Mouse (Mus musculus) kidney, adult 2 months (tissue): ENCODE data around the gene Car12. TPM values are rescaled to one million over a fixed set of nuclear protein-coding genes. Genes with fewer than 3 reads are reported as not detected.

ENCODE experiments used
- DNase-seq: peaks from one replicate; pipeline ENCODE4 v3.0.0; 2021
- H3K27ac ChIP-seq: fragments of 200-500 bp; 2 replicates; pipeline ENCODE4 v1.5.1; 2012; ENCODE audit warnings: low read depth, low read length, control low read depth, inconsistent platforms; ENCODE audit not compliant: insufficient read depth
- H3K27me3 ChIP-seq: fragments of 200-500 bp; replicated peaks from 2 replicates; pipeline ENCODE4 v1.6.1; 2012; ENCODE audit warnings: mild to moderate bottlenecking, moderate library complexity, low read length, inconsistent platforms; ENCODE audit not compliant: control insufficient read depth, insufficient read depth
- H3K36me3 ChIP-seq: fragments of 200-500 bp; 2 replicates; pipeline ENCODE4 v1.6.1; 2012; ENCODE audit warnings: mild to moderate bottlenecking, moderate library complexity, low read length, inconsistent platforms; ENCODE audit not compliant: control insufficient read depth, insufficient read depth
- H3K4me1 ChIP-seq: fragments of 200-500 bp; 2 replicates; pipeline ENCODE4 v1.6.1; 2011; ENCODE audit warnings: low read length; ENCODE audit not compliant: control insufficient read depth, insufficient read depth
- H3K4me3 ChIP-seq: fragments of 200-500 bp; 2 replicates; pipeline ENCODE4 v1.5.1; 2011; ENCODE audit warnings: mild to moderate bottlenecking, low read depth, low read length, control low read depth; ENCODE audit not compliant: insufficient read depth
- CTCF ChIP-seq: fragments of 200-500 bp; conservative IDR thresholded peaks from 2 replicates; pipeline ENCODE4 v1.5.1; 2011; ENCODE audit warnings: low read depth, mild to moderate bottlenecking, control low read depth, low read length, moderate library complexity, mixed read lengths; ENCODE audit not compliant: insufficient read depth, insufficient read length
- POLR2A ChIP-seq: fragments of 200-500 bp; IDR thresholded peaks from one replicate; pipeline ENCODE4 v1.6.1; 2011; ENCODE audit warnings: low read depth, low read length, control low read depth
- WGBS: fragments of 180-500 bp; shearing (Covaris S2); methylation state at CpG from one replicate; pipeline ENCODE4 v1.1.7; 2018; 5-methylcytosine and 5-hydroxymethylcytosine counted together
- polyA plus RNA-seq: library from polyadenylated mRNA; depleted of rRNA; stranded (reverse); fragments of >200 nt; gene quantifications from 2 replicates; pipeline ENCODE4 v1.2.3, GENCODE M21; 2012

Car12 gene
- polyA plus RNA-seq, 1 experiment, result 295 TPM

DNA sequence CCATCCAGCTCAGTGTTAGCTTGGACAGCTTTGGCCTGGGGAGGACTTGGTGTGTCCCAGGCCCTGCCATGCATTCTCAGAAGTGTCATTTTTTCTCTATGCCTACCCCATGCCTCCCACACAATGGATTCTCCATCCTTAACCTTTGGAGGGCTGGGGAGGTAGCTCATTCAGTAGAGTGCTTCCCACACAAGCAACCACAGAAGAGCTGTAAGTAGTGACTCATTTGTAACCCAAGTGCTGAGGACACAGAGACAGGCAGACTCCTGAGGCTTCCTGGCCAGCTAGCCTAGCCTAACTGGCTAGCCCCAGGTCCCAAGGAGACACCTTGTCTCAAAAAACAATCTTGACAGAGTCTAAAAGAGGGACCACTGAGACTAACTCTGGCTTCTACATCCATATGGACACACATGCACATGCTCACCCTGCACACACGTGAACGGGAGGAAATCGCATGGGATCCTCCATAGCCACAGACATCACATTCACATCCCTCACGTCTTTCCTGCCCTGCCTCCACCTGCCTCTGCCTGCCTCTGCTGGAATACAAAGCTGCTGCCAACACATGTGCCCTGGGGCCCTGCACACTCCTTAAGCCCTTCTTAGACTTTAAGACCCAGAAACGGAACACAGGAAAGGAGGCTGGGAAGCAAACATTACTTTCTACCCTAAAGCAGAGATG lies 8.8 kb downstream of the Car12 start:
- TF ChIP-seq CTCF, result no peak
- TF ChIP-seq POLR2A, result no peak
- no peak overlapping the region for H3K4me3 ChIP-seq
- H3K4me1 ChIP-seq, result peaks cover 45% of the 10 kb centered on the region
- H3K36me3 ChIP-seq, result no peaks in the 10 kb centered on the region; the same call in 1 of the 2 replicates
- no peaks in the 10 kb centered on the region for H3K27me3 ChIP-seq
- peak overlapping the region; percentile 65 for H3K27ac ChIP-seq
- 58% methylated on average over 5 of the region's 5 CpGs for WGBS
- peak; percentile 52 for DNase-seq

- DNase-seq, result peak; percentile 69
- H3K27ac ChIP-seq, result peak overlapping the region; percentile 26
Observed at GRCm38 (mm10) chr9:66722869-66723272, 9.4 kb downstream of the Car12 start.

DNA sequence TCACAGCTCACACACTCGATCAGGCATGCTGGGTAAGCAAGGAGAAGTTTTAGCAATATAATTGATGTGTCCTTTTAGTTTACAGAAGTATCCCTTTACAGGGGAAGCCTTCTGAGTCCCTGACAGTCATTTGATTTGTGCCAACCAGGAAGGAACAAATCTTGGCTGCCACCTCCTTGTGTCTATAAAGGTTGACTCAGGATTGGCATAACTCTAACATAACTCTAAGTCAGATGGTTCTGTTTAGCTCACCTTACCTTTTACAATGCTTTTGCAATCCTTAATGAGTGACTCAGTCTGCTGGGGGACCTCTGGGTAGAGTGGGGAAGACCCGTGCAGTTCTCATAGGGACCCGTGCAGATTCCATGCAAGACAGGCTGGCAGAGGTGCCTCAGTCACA lies 12.1 kb downstream of the Car12 start:
- TF ChIP-seq CTCF (no peak), POLR2A (no peak)
- H3K27ac ChIP-seq, result peak overlapping the region; percentile 43; the same call in 1 of the 2 replicates

More at GRCm38 (mm10) chr9:66722869-66723272, 9.4 kb downstream of the Car12 start:
- no peaks in the 10 kb centered on the region for H3K27me3 ChIP-seq
- TF ChIP-seq CTCF, result no peak
- no peak for TF ChIP-seq POLR2A
- WGBS, result 37% methylated on average over 5 of the region's 5 CpGs
- H3K36me3 ChIP-seq, result no peaks in the 10 kb centered on the region; the same call in 1 of the 2 replicates
- H3K4me1 ChIP-seq, result peaks cover 45% of the 10 kb centered on the region
- no peak overlapping the region for H3K4me3 ChIP-seq

DNA sequence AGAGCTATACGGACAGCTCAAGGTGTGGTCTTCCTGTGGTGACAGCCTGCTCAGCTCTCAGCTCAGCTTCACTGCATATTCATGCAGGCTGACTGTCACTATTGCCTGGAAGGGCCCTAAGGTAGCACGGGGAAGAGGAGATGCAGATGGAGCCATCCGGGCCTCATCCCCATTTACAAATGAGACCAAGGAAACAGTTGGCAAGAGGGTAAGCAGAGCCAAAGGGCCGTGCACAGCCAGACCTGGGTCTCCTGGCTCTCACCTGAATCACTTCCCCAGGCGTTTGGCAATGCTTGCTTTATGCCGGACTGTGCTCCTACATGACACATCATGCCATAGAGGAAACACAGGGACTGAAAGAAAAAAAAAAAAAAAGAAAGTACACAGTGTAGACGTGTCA lies 13.8 kb downstream of the Car12 start:
- no peaks in the 10 kb centered on the region for H3K27me3 ChIP-seq
- H3K4me3 ChIP-seq, result no peak overlapping the region
- no peaks in the 10 kb centered on the region for H3K36me3 ChIP-seq
- 75% methylated on average over 7 of the region's 7 CpGs for WGBS
- TF ChIP-seq POLR2A, result no peak
- no peak for TF ChIP-seq CTCF
- no peak overlapping the region for H3K27ac ChIP-seq
- H3K4me1 ChIP-seq, result peaks cover 18% of the 10 kb centered on the region
- DNase-seq, result no peak

More for the DNA sequence above, 12.1 kb downstream of the Car12 start:
- Histone ChIP-seq H3K4me3 (no peak overlapping the region), H3K4me1 (peaks cover 33% of the 10 kb centered on the region), H3K36me3 (no peaks in the 10 kb centered on the region), H3K27me3 (no peaks in the 10 kb centered on the region)
- 48% methylated on average over 3 of the region's 3 CpGs for WGBS
- DNase-seq, result no peak

GRCm38 (mm10) chr9:66730556-66730955 lies 17.1 kb downstream of the Car12 start:
- no peak for DNase-seq
- no peaks in the 10 kb centered on the region for H3K36me3 ChIP-seq
- no peak for TF ChIP-seq CTCF
- TF ChIP-seq POLR2A, result no peak
- peak overlapping the region; percentile 14; the same call in 1 of the 2 replicates for H3K27ac ChIP-seq
- H3K4me3 ChIP-seq, result no peak overlapping the region
- H3K27me3 ChIP-seq, result no peaks in the 10 kb centered on the region
- WGBS, result 36% methylated on average over 3 of the region's 3 CpGs
- peaks cover 31% of the 10 kb centered on the region; the same call in 1 of the 2 replicates for H3K4me1 ChIP-seq

- no peak overlapping the region for H3K4me3 ChIP-seq
- no peak for TF ChIP-seq CTCF
- WGBS, result 81% methylated on average over 7 of the region's 7 CpGs
- H3K27me3 ChIP-seq, result no peaks in the 10 kb centered on the region
- H3K4me1 ChIP-seq, result peaks cover 34% of the 10 kb centered on the region; the same call in 1 of the 2 replicates
- H3K36me3 ChIP-seq, result no peaks in the 10 kb centered on the region
- DNase-seq, result no peak
- no peak overlapping the region; the same call in 1 of the 2 replicates for H3K27ac ChIP-seq
Observed at GRCm38 (mm10) chr9:66731284-66731683, 17.8 kb downstream of the Car12 start.

DNA sequence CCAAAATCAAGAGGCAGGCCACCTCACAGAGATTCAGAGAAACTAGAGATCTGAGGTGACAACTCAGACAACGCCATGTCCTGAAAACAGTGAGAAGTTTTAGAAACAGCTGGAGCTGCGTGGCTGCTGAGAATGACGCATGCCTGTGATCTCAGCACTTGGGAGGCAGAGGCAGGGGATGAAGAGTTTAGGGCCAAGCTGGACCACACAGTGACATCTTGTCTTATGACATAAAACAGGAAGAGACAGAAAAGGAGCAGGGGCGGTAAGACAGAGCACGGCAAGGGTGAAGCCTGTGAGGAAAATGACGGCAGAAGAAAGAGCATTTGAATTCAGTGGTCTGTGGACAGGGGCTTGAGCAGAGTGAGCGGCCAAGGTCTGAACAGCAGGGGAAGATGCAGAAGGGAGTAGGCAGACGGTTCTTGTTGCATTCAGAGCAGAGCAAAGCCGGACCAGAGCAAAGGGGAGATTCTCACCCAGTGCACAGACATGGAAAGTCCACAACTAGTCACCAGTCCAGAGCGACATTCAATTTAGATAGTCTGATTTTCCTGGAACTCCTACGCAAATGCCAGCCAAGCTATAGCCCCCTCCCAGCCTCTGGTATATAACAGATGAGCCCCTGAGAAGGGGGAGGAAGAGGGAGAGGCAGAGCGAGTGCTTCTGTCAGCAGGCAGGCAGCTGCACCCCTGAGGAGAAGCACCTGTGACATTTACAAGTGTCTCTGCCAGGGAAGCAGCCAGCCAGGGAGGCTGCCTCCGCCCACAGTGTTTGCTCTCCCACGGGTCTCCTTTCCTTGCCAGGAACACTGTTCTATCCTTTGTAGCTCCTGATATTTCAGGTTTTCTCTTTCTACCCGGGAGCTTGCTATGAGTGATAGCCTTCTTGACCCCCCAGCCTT lies 19.6 kb downstream of the Car12 start:
- Histone ChIP-seq H3K36me3 (no peaks in the 10 kb centered on the region), H3K27ac (peak overlapping the region; percentile 77), H3K4me1 (peaks cover 44% of the 10 kb centered on the region), H3K4me3 (no peak overlapping the region), H3K27me3 (no peaks in the 10 kb centered on the region)
- TF ChIP-seq CTCF, result no peak
- no peak for TF ChIP-seq POLR2A
- WGBS, result 41% methylated on average over 15 of the region's 15 CpGs
- peak; percentile 81 for DNase-seq
